In the genomic region with DNA sequence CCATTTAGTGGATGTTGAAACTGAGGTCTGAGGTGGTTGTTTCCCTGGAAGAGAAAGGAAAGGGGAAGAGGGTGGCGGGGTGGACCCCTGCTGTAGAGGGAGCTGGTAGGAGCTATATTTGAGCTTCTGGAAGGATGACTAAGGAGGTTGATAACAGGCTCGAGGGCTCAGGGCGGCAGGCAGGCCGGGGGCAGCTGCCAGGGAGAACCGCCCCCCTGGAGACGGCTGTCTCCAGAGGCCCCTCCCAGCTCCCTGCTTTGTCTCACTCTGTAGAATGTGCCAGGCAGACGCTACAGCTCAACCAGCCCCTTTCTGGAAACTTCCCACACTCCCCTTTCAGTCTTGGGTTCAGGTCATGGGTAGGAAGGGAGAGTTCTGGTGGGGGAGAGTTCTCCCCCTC, we compare ENCODE assay signal across 16 mouse cellular contexts. TPM values are rescaled to one million over a fixed set of nuclear protein-coding genes. Genes with fewer than 3 reads are reported as not detected.
DNase-seq lines count a peak whose midpoint lies in the region; ATAC-seq and TF ChIP-seq lines count a peak whose summit lies in the region.
"Had no signal": no experiment of that assay in that cellular context is flagged by ENCODE, and none has a peak within 500 bp of the region (broad histone marks: within the 10 kb centered on the region; RNA-seq: fewer than 3 reads in every experiment).

No protein-coding gene starts in this region.

- H3K4me1 ChIP-seq in heart, embryonic 15.5 days (replicated peaks) = peaks cover 46% of the 10 kb centered on the region
- peaks cover 2 to 6% of the 10 kb centered on the region in 2 experiments; a peak in 1 of 4 replicates for H3K4me1 ChIP-seq in CH12.LX (ENCODE audit: control insufficient read depth in 1 of 2, insufficient read depth in 2 of 2)
- H3K4me1 ChIP-seq in forebrain, embryonic 12.5 days = no peaks in the 10 kb centered on the region

- no peak overlapping the region for H3K9ac ChIP-seq in heart, embryonic 15.5 days
- no peak overlapping the region for H3K9ac ChIP-seq in CH12.LX (ENCODE audit: insufficient read depth, low read depth)
- H3K9ac ChIP-seq in forebrain, embryonic 12.5 days = no peak overlapping the region
- H3K9ac ChIP-seq: hindbrain, embryonic 14.5 days; intestine, embryonic 15.5 days; liver, embryonic 14.5 days; neural tube, embryonic 13.5 days had no signal

- H3K27me3 ChIP-seq in heart, embryonic 15.5 days = no peaks in the 10 kb centered on the region
- peaks cover 55% of the 10 kb centered on the region for H3K27me3 ChIP-seq in CH12.LX (replicated peaks)
- H3K27me3 ChIP-seq in forebrain, embryonic 12.5 days = no peaks in the 10 kb centered on the region; the same call in 1 of the 2 replicates
- H3K27me3 ChIP-seq: intestine, embryonic 15.5 days; neural tube, embryonic 13.5 days had no signal

- no peak for TF ChIP-seq RAD21 in CH12.LX (IDR thresholded peaks at IDR 0.05; ENCODE audit: low read depth, low read length)

- intact Hi-C loops in heart, postnatal 10 days (cut with DNase I) = no loop called here

- no peaks in the 10 kb centered on the region for H3K36me3 ChIP-seq in heart, embryonic 15.5 days
- no peaks in the 10 kb centered on the region for H3K36me3 ChIP-seq in CH12.LX (replicated peaks in 1 of 2; ENCODE audit: control insufficient read depth in 1 of 2, insufficient read depth in 1 of 2, low read length in 1 of 2)
- no peaks in the 10 kb centered on the region for H3K36me3 ChIP-seq in forebrain, embryonic 12.5 days (replicated peaks)
- H3K36me3 ChIP-seq: intestine, embryonic 15.5 days; neural tube, embryonic 13.5 days had no signal

- WGBS in heart, embryonic 15.5 days = 12% methylated on average over 7 of the region's 7 CpGs
- 69% methylated on average over 7 of the region's 7 CpGs for WGBS in forebrain, embryonic 12.5 days

- peak; percentile 20 to 24 for DNase-seq in cerebellum, postnatal 10 days
- no peak for DNase-seq in cerebellum, adult 8-10 months
- DNase-seq in heart, postnatal 10 days = no peak
- no peak for DNase-seq in CH12.LX (ENCODE audit: extremely low read depth)
- DNase-seq: adrenal gland, postnatal 10 days; gastrocnemius, postnatal 36 days; thymus, postnatal 36 days had no signal

- dilution Hi-C loops in CH12.LX (cut with MboI; ENCODE audit: extremely low pct_ligation_motif_present, extremely low pct_unique_long_range_greater_than_20kb, low sequenced_read_pairs) = no loop called here

- peak; percentile 56 for ATAC-seq in heart, embryonic 15.5 days (replicated peaks; ENCODE audit: insufficient number of reproducible peaks, insufficient read depth, low FRiP score, low read depth)
- peak; percentile 56; the same call in 1 of the 2 replicates for ATAC-seq in megakaryocyte-erythroid progenitor cell, adult 5-6 weeks (replicated peaks; ENCODE audit: low FRiP score, low TSS enrichment, poor library complexity, severe bottlenecking)
- ATAC-seq in forebrain, embryonic 12.5 days (ENCODE audit: low FRiP score) = no peak
- ATAC-seq: intestine, embryonic 15.5 days had no signal

- H3K27ac ChIP-seq in heart, embryonic 15.5 days = peak overlapping the region; percentile 92
- H3K27ac ChIP-seq in CH12.LX (ENCODE audit: insufficient read depth, low read depth) = no peak overlapping the region
- no peak overlapping the region for H3K27ac ChIP-seq in forebrain, embryonic 12.5 days
- H3K27ac ChIP-seq: hindbrain, embryonic 14.5 days; intestine, embryonic 15.5 days; kidney, postnatal 0 days; layer of hippocampus, adult 2 months; liver, embryonic 14.5 days; neural tube, embryonic 13.5 days had no signal

- in situ Hi-C loops in CH12.LX (cut with MboI; ENCODE audit: low pct_ligation_motif_present, low pct_unique_long_range_greater_than_20kb, low sequenced_read_pairs) = no loop called here

- no peak overlapping the region for H3K4me2 ChIP-seq in heart, embryonic 15.5 days
- H3K4me2 ChIP-seq in CH12.LX (ENCODE audit: insufficient read depth, low read depth, poor library complexity, severe bottlenecking) = peak overlapping the region; percentile 30; the same call in 1 of the 2 replicates
- H3K4me2 ChIP-seq in forebrain, embryonic 12.5 days = no peak overlapping the region
- H3K4me2 ChIP-seq: hindbrain, embryonic 14.5 days; intestine, embryonic 15.5 days; neural tube, embryonic 13.5 days had no signal

- no peaks in the 10 kb centered on the region for H3K79me2 ChIP-seq in CH12.LX (replicated peaks; ENCODE audit: control insufficient read depth, extremely low read depth, insufficient read depth, poor library complexity, severe bottlenecking)

- no peak for TF ChIP-seq EP300 in CH12.LX (IDR thresholded peaks at IDR 0.05; ENCODE audit: low read length)

- H3K4me3 ChIP-seq in heart, embryonic 15.5 days = no peak overlapping the region
- no peak overlapping the region for H3K4me3 ChIP-seq in CH12.LX (replicated peaks in 1 of 3; ENCODE audit: low read depth in 2 of 3, low read length in 2 of 3, poor library complexity in 1 of 3)
- no peak overlapping the region for H3K4me3 ChIP-seq in forebrain, embryonic 12.5 days (replicated peaks)
- H3K4me3 ChIP-seq: intestine, embryonic 15.5 days; layer of hippocampus, adult 2 months; neural tube, embryonic 13.5 days had no signal

- no peak for TF ChIP-seq CTCF in CH12.LX (conservative IDR thresholded peaks at IDR 0.05 in 1 of 2, IDR thresholded peaks at IDR 0.05 in 1 of 2; ENCODE audit: low read depth in 2 of 2, low read length in 2 of 2)

- H3K9me3 ChIP-seq in heart, embryonic 15.5 days (replicated peaks) = no peaks in the 10 kb centered on the region
- no peaks in the 10 kb centered on the region for H3K9me3 ChIP-seq in CH12.LX (replicated peaks; ENCODE audit: low read length)
- H3K9me3 ChIP-seq in forebrain, embryonic 12.5 days = no peaks in the 10 kb centered on the region
- H3K9me3 ChIP-seq: intestine, embryonic 15.5 days; neural tube, embryonic 13.5 days had no signal

- TF ChIP-seq POLR2A in CH12.LX (IDR thresholded peaks at IDR 0.05; ENCODE audit: low read depth, low read length) = no peak

TF ChIP-seq in CH12.LX, 34 proteins besides CTCF, POLR2A, EP300 and RAD21 (continues in another document):
- TF ChIP-seq MXI1 (IDR thresholded peaks at IDR 0.05; ENCODE audit: low read depth, low read length) = no peak
- TF ChIP-seq TBP (conservative IDR thresholded peaks at IDR 0.05; ENCODE audit: low read depth, low read length) = no peak
- TF ChIP-seq MAFK (IDR thresholded peaks at IDR 0.05; ENCODE audit: insufficient replicate concordance, low read length) = no peak
- TF ChIP-seq ELF1 (IDR thresholded peaks at IDR 0.05; ENCODE audit: low read depth, low read length) = no peak
- TF ChIP-seq ZMIZ1 (IDR thresholded peaks at IDR 0.05; ENCODE audit: low read depth, low read length) = no peak
- no peak for TF ChIP-seq JUN (IDR thresholded peaks at IDR 0.05; ENCODE audit: insufficient read depth, low read depth, low read length)

RNA-seq across cellular contexts. Expression of gene Inpp5j, which starts 3.6 kb away (rescaled TPM):
- polyA plus RNA-seq in heart, embryonic 15.5 days (2015; fragmentation: Nextera tagmentation; extraction: Ambion mirVana) = 9.4 and 11.4 TPM in 2 replicates
- total RNA-seq in heart, postnatal 10 days (2021) = 10 to 100 TPM; 15.4 to 19.1 TPM
- total RNA-seq in CH12.LX (2012; rRNA removed) = not detected in 2 replicates
- total RNA-seq in CH12.LX (2014; rRNA removed) = not detected in 2 replicates
- polyA plus RNA-seq in CH12.LX (2012; ENCODE audit: insufficient read length, low read depth) = not detected in 2 replicates
- 0.37 TPM in 1 of 2 replicates, not detected in the other for total RNA-seq in megakaryocyte-erythroid progenitor cell, adult 5-6 weeks (2014; fragmentation: Nextera tagmentation)
- total RNA-seq in megakaryocyte-erythroid progenitor cell, adult 5-6 weeks (2017) = not detected in 2 replicates
- 0.49 and 0.52 TPM in 2 replicates for polyA plus RNA-seq in forebrain, embryonic 12.5 days (2016; fragmentation: Nextera tagmentation; extraction: Ambion mirVana)

RNA-seq across cellular contexts. Expression of gene Selenom, which starts 6.3 kb away (rescaled TPM):
- polyA plus RNA-seq in heart, embryonic 15.5 days (2015; fragmentation: Nextera tagmentation; extraction: Ambion mirVana) = 132 and 138 TPM in 2 replicates
- 10 to 100 TPM; 57.2 to 57.3 TPM for total RNA-seq in heart, postnatal 10 days (2021)
- total RNA-seq in CH12.LX (2012; rRNA removed) = 29.6 and 33.0 TPM in 2 replicates
- 4.9 and 7.1 TPM in 2 replicates for total RNA-seq in CH12.LX (2014; rRNA removed)
- polyA plus RNA-seq in CH12.LX (2012; ENCODE audit: insufficient read length, low read depth) = 4.1 and 5.5 TPM in 2 replicates
- not detected in 2 replicates for total RNA-seq in megakaryocyte-erythroid progenitor cell, adult 5-6 weeks (2014; fragmentation: Nextera tagmentation)
- not detected in 2 replicates for total RNA-seq in megakaryocyte-erythroid progenitor cell, adult 5-6 weeks (2017)
- polyA plus RNA-seq in forebrain, embryonic 12.5 days (2016; fragmentation: Nextera tagmentation; extraction: Ambion mirVana) = 49.7 and 51.0 TPM in 2 replicates

RNA-seq across cellular contexts. Expression of gene Pla2g3, which starts 20.1 kb away (rescaled TPM):
- polyA plus RNA-seq in heart, embryonic 15.5 days (2015; fragmentation: Nextera tagmentation; extraction: Ambion mirVana) = 0.10 and 0.28 TPM in 2 replicates
- under 1 TPM in 1 of 2 experiments, not detected in 1; 0.10 TPM for total RNA-seq in heart, postnatal 10 days (2021)
- total RNA-seq in CH12.LX (2012; rRNA removed) = not detected in 2 replicates
- total RNA-seq in CH12.LX (2014; rRNA removed) = not detected in 2 replicates
- polyA plus RNA-seq in CH12.LX (2012; ENCODE audit: insufficient read length, low read depth) = not detected in 2 replicates
- total RNA-seq in megakaryocyte-erythroid progenitor cell, adult 5-6 weeks (2014; fragmentation: Nextera tagmentation) = 0.12 TPM in 1 of 2 replicates, not detected in the other
- 0.28 TPM in 1 of 2 replicates, not detected in the other for total RNA-seq in megakaryocyte-erythroid progenitor cell, adult 5-6 weeks (2017)
- polyA plus RNA-seq in forebrain, embryonic 12.5 days (2016; fragmentation: Nextera tagmentation; extraction: Ambion mirVana) = 0.59 and 0.64 TPM in 2 replicates

RNA-seq across cellular contexts. Expression of gene Smtn, which starts 32.2 kb away (rescaled TPM):
- 79.2 and 101 TPM in 2 replicates for polyA plus RNA-seq in heart, embryonic 15.5 days (2015; fragmentation: Nextera tagmentation; extraction: Ambion mirVana)
- 100 to 1,000 TPM; 210 to 215 TPM for total RNA-seq in heart, postnatal 10 days (2021)
- 2.9 and 3.1 TPM in 2 replicates for total RNA-seq in CH12.LX (2012; rRNA removed)
- 0.58 and 0.77 TPM in 2 replicates for total RNA-seq in CH12.LX (2014; rRNA removed)
- polyA plus RNA-seq in CH12.LX (2012; ENCODE audit: insufficient read length, low read depth) = 5.0 and 5.3 TPM in 2 replicates
- 3.3 and 4.1 TPM in 2 replicates for total RNA-seq in megakaryocyte-erythroid progenitor cell, adult 5-6 weeks (2014; fragmentation: Nextera tagmentation)
- 0.30 and 1.3 TPM in 2 replicates for total RNA-seq in megakaryocyte-erythroid progenitor cell, adult 5-6 weeks (2017)
- polyA plus RNA-seq in forebrain, embryonic 12.5 days (2016; fragmentation: Nextera tagmentation; extraction: Ambion mirVana) = 36.2 and 38.0 TPM in 2 replicates

RNA-seq across cellular contexts. Expression of gene Rnf185, which starts 56.1 kb away (rescaled TPM):
- polyA plus RNA-seq in heart, embryonic 15.5 days (2015; fragmentation: Nextera tagmentation; extraction: Ambion mirVana) = 25.9 and 30.2 TPM in 2 replicates
- total RNA-seq in heart, postnatal 10 days (2021) = 10 to 100 TPM; 27.9 to 28.0 TPM
- 15.6 and 15.7 TPM in 2 replicates for total RNA-seq in CH12.LX (2012; rRNA removed)
- total RNA-seq in CH12.LX (2014; rRNA removed) = 22.7 and 26.4 TPM in 2 replicates
- 25.3 and 26.7 TPM in 2 replicates for polyA plus RNA-seq in CH12.LX (2012; ENCODE audit: insufficient read length, low read depth)
- total RNA-seq in megakaryocyte-erythroid progenitor cell, adult 5-6 weeks (2014; fragmentation: Nextera tagmentation) = 7.1 and 8.4 TPM in 2 replicates
- 3.0 and 4.6 TPM in 2 replicates for total RNA-seq in megakaryocyte-erythroid progenitor cell, adult 5-6 weeks (2017)
- polyA plus RNA-seq in forebrain, embryonic 12.5 days (2016; fragmentation: Nextera tagmentation; extraction: Ambion mirVana) = 42.4 and 43.2 TPM in 2 replicates

Comparison
In these comparisons a context has a peak if more than half of its experiments do, and no peak if none do; other contexts are left out.
1. DNase-seq: peak in cerebellum, postnatal 10 days (2 of 2); none in cerebellum, adult 8-10 months (single experiment), heart, postnatal 10 days (0 of 2) and CH12.LX (single experiment).
2. RNA of gene Inpp5j, which starts 3.6 kb away (total RNA-seq): 15.4 to 19.1 TPM in heart, postnatal 10 days; not detected in CH12.LX and 0.37 TPM in megakaryocyte-erythroid progenitor cell, adult 5-6 weeks; every median in the first group is over 10 times any median in the second.
3. RNA of gene Selenom, which starts 6.3 kb away (total RNA-seq): 57.2 to 57.3 TPM in heart, postnatal 10 days and 4.9 to 33.0 TPM in CH12.LX; not detected in megakaryocyte-erythroid progenitor cell, adult 5-6 weeks; every median in the first group is over 4 times any median in the second.